In genomic region chr7:81541924-81542524, GRCm38 (mm10) we compare ENCODE assay signal across 11 mouse cellular contexts. TPM values are rescaled to one million over a fixed set of nuclear protein-coding genes. Genes with fewer than 3 reads are reported as not detected.
DNase-seq lines count a peak whose midpoint lies in the region; ATAC-seq and TF ChIP-seq lines count a peak whose summit lies in the region.
"Had no signal": no experiment of that assay in that cellular context is flagged by ENCODE, and none has a peak within 500 bp of the region (broad histone marks: within the 10 kb centered on the region; RNA-seq: fewer than 3 reads in every experiment).

No protein-coding gene starts in this region.

- no peak overlapping the region for H3K9ac ChIP-seq in intestine, postnatal 0 days (ENCODE audit: low read depth, low read length)
- no peak overlapping the region for H3K9ac ChIP-seq in hindbrain, embryonic 11.5 days (ENCODE audit: low read depth, low read length)

- 84% methylated on average over 7 of the region's 7 CpGs for WGBS in heart, embryonic 10.5 days
- WGBS in intestine, postnatal 0 days = 86% methylated on average over 7 of the region's 7 CpGs
- 88% methylated on average over 7 of the region's 7 CpGs for WGBS in hindbrain, embryonic 11.5 days

- no peak overlapping the region for H3K27ac ChIP-seq in heart, embryonic 10.5 days
- H3K27ac ChIP-seq in intestine, postnatal 0 days (ENCODE audit: low read depth, low read length) = no peak overlapping the region
- H3K27ac ChIP-seq in hindbrain, embryonic 11.5 days (ENCODE audit: low read depth, low read length) = no peak overlapping the region

- no peaks in the 10 kb centered on the region for H3K4me1 ChIP-seq in heart, embryonic 10.5 days
- H3K4me1 ChIP-seq in intestine, postnatal 0 days (replicated peaks; ENCODE audit: control insufficient read depth, insufficient read depth, low read length) = no peaks in the 10 kb centered on the region
- H3K4me1 ChIP-seq in hindbrain, embryonic 11.5 days (replicated peaks; ENCODE audit: control insufficient read depth, insufficient read depth, low read length) = no peaks in the 10 kb centered on the region

- H3K4me2 ChIP-seq in intestine, postnatal 0 days (replicated peaks; ENCODE audit: low read depth) = no peak overlapping the region
- no peak overlapping the region for H3K4me2 ChIP-seq in hindbrain, embryonic 11.5 days (replicated peaks; ENCODE audit: low read depth, low read length)

- no peak for ATAC-seq in intestine, postnatal 0 days
- no peak for ATAC-seq in hindbrain, embryonic 11.5 days (ENCODE audit: low FRiP score)

- no peaks in the 10 kb centered on the region for H3K9me3 ChIP-seq in heart, embryonic 10.5 days
- H3K9me3 ChIP-seq in intestine, postnatal 0 days (ENCODE audit: control insufficient read depth) = no peaks in the 10 kb centered on the region
- no peaks in the 10 kb centered on the region for H3K9me3 ChIP-seq in hindbrain, embryonic 11.5 days (ENCODE audit: control insufficient read depth, low read length)
- H3K9me3 ChIP-seq: megakaryocyte, embryonic 14.5 days had no signal

- TF ChIP-seq CTCF in intestine, postnatal 0 days (IDR thresholded peaks at IDR 0.05; ENCODE audit: low read depth) = no peak

- no peak overlapping the region for H3K4me3 ChIP-seq in heart, embryonic 10.5 days
- no peak overlapping the region for H3K4me3 ChIP-seq in intestine, postnatal 0 days (ENCODE audit: low read depth, low read length)
- H3K4me3 ChIP-seq in hindbrain, embryonic 11.5 days (ENCODE audit: low read depth, low read length) = no peak overlapping the region
- H3K4me3 ChIP-seq: megakaryocyte, embryonic 14.5 days had no signal

- peaks cover 88% of the 10 kb centered on the region for H3K36me3 ChIP-seq in heart, embryonic 10.5 days
- H3K36me3 ChIP-seq in intestine, postnatal 0 days (ENCODE audit: control insufficient read depth, insufficient read depth) = no peaks in the 10 kb centered on the region
- H3K36me3 ChIP-seq in hindbrain, embryonic 11.5 days (ENCODE audit: control insufficient read depth, insufficient read depth, low read length) = no peaks in the 10 kb centered on the region

- H3K27me3 ChIP-seq in heart, embryonic 10.5 days (ENCODE audit: insufficient read depth, poor library complexity, severe bottlenecking) = no peaks in the 10 kb centered on the region
- H3K27me3 ChIP-seq in intestine, postnatal 0 days (replicated peaks; ENCODE audit: control insufficient read depth, insufficient read depth, low read length) = no peaks in the 10 kb centered on the region
- H3K27me3 ChIP-seq in hindbrain, embryonic 11.5 days (ENCODE audit: control insufficient read depth, insufficient read depth, low read length) = no peaks in the 10 kb centered on the region

- DNase-seq in heart, adult 18-20 months = peak; percentile 83 to 87
- no peak for DNase-seq in heart, embryonic 10.5 days (ENCODE audit: low spot score)
- DNase-seq in adrenal gland, postnatal 25 days = peak; percentile 51
- DNase-seq in gastrocnemius, adult 18-20 months (ENCODE audit: low spot score) = peak; percentile 93
- peak; percentile 78 to 84 for DNase-seq in layer of hippocampus, adult 8-10 months (ENCODE audit: low spot score in 2 of 2)
- DNase-seq in right cerebral cortex, postnatal 10 days (ENCODE audit: low spot score in 2 of 2) = peak; percentile 88 to 91
- no peak for DNase-seq in hindbrain, embryonic 11.5 days (ENCODE audit: low spot score)

RNA-seq across cellular contexts. Expression of gene Fsd2, which starts 24.7 kb away (rescaled TPM):
- total RNA-seq in heart, adult 18-20 months (2021) = 100 to 1,000 TPM; 322 to 355 TPM
- 39.8 and 79.8 TPM in 2 replicates for polyA plus RNA-seq in heart, embryonic 10.5 days (2016; fragmentation: Nextera tagmentation; extraction: Ambion mirVana)
- total RNA-seq in adrenal gland, postnatal 25 days (2021) = 0.29 and 0.85 TPM in 2 replicates
- total RNA-seq in gastrocnemius, adult 18-20 months (2021) = 100 to 1,000 TPM; 325 to 384 TPM
- total RNA-seq in layer of hippocampus, adult 8-10 months (2022) = under 1 TPM; 0.27 to 0.33 (median 0.30) TPM
- 0.05 and 0.08 TPM in 2 replicates for polyA plus RNA-seq in intestine, postnatal 0 days (2015; fragmentation: Nextera tagmentation; extraction: Ambion mirVana)
- polyA plus RNA-seq in hindbrain, embryonic 11.5 days (2014; fragmentation: Nextera tagmentation; extraction: Ambion mirVana) = 0.29 and 0.52 TPM in 2 replicates

RNA-seq across cellular contexts. Expression of gene Whamm, which starts 29.0 kb away (rescaled TPM):
- 1 to 10 TPM; 7.3 to 9.1 TPM for total RNA-seq in heart, adult 18-20 months (2021)
- 3.9 and 4.0 TPM in 2 replicates for polyA plus RNA-seq in heart, embryonic 10.5 days (2016; fragmentation: Nextera tagmentation; extraction: Ambion mirVana)
- total RNA-seq in adrenal gland, postnatal 25 days (2021) = 21.4 and 25.0 TPM in 2 replicates
- 1 to 10 TPM; 7.9 to 8.8 TPM for total RNA-seq in gastrocnemius, adult 18-20 months (2021)
- total RNA-seq in layer of hippocampus, adult 8-10 months (2022) = 10 to 100 TPM; 20.6 to 23.8 (median 21.0) TPM
- 5.9 and 6.8 TPM in 2 replicates for polyA plus RNA-seq in intestine, postnatal 0 days (2015; fragmentation: Nextera tagmentation; extraction: Ambion mirVana)
- polyA plus RNA-seq in hindbrain, embryonic 11.5 days (2014; fragmentation: Nextera tagmentation; extraction: Ambion mirVana) = 7.5 and 9.0 TPM in 2 replicates

RNA-seq across cellular contexts. Expression of gene BC048679, which starts 43.9 kb away (rescaled TPM):
- not detected for total RNA-seq in heart, adult 18-20 months (2021)
- polyA plus RNA-seq in heart, embryonic 10.5 days (2016; fragmentation: Nextera tagmentation; extraction: Ambion mirVana) = not detected in 2 replicates
- not detected in 2 replicates for total RNA-seq in adrenal gland, postnatal 25 days (2021)
- 1 to 10 TPM; 4.2 to 9.7 TPM for total RNA-seq in gastrocnemius, adult 18-20 months (2021)
- total RNA-seq in layer of hippocampus, adult 8-10 months (2022) = not detected
- polyA plus RNA-seq in intestine, postnatal 0 days (2015; fragmentation: Nextera tagmentation; extraction: Ambion mirVana) = not detected in 2 replicates
- not detected in 2 replicates for polyA plus RNA-seq in hindbrain, embryonic 11.5 days (2014; fragmentation: Nextera tagmentation; extraction: Ambion mirVana)
- total RNA-seq: hematopoietic stem cell, adult 5-6 weeks had no signal
- polyA plus RNA-seq: stomach, embryonic 16.5 days had no signal

RNA-seq across cellular contexts. Expression of gene Ap3b2, which starts 48.3 kb away (rescaled TPM):
- not detected for total RNA-seq in heart, adult 18-20 months (2021)
- polyA plus RNA-seq in heart, embryonic 10.5 days (2016; fragmentation: Nextera tagmentation; extraction: Ambion mirVana) = 12.9 and 16.8 TPM in 2 replicates
- 9.3 and 13.1 TPM in 2 replicates for total RNA-seq in adrenal gland, postnatal 25 days (2021)
- under 1 TPM; 0.11 to 0.36 TPM for total RNA-seq in gastrocnemius, adult 18-20 months (2021)
- 100 to 1,000 TPM; 161 to 182 (median 173) TPM for total RNA-seq in layer of hippocampus, adult 8-10 months (2022)
- 2.3 and 2.7 TPM in 2 replicates for polyA plus RNA-seq in intestine, postnatal 0 days (2015; fragmentation: Nextera tagmentation; extraction: Ambion mirVana)
- polyA plus RNA-seq in hindbrain, embryonic 11.5 days (2014; fragmentation: Nextera tagmentation; extraction: Ambion mirVana) = 38.7 and 46.7 TPM in 2 replicates
- total RNA-seq: hematopoietic stem cell, adult 5-6 weeks had no signal

Comparison
In these comparisons a context has a peak if more than half of its experiments do, and no peak if none do; other contexts are left out.
1. DNase-seq: peak in heart, adult 18-20 months (2 of 2), adrenal gland, postnatal 25 days (single experiment), gastrocnemius, adult 18-20 months (single experiment), layer of hippocampus, adult 8-10 months (2 of 2) and right cerebral cortex, postnatal 10 days (2 of 2); none in heart, embryonic 10.5 days (single experiment) and hindbrain, embryonic 11.5 days (single experiment).
2. RNA of gene Fsd2, which starts 24.7 kb away (total RNA-seq): 325 to 384 TPM in gastrocnemius, adult 18-20 months and 322 to 355 TPM in heart, adult 18-20 months; 0.29 to 0.85 TPM in adrenal gland, postnatal 25 days and 0.27 to 0.33 TPM in layer of hippocampus, adult 8-10 months; every median in the first group is over 100 times any median in the second.